Mouse (Mus musculus) liver, adult 2 months (tissue): Measurements from ENCODE around the gene Nrp1. TPM values are rescaled to one million over a fixed set of nuclear protein-coding genes. Genes with fewer than 3 reads are reported as not detected.

Experiments used
- DNase-seq: peaks from one replicate; pipeline ENCODE4 v3.0.0-alpha.2; 2011; ENCODE audit warnings: low read depth, low spot score; ENCODE audit errors: extremely low read depth
- H3K27ac ChIP-seq: fragments of 200-500 bp; replicated peaks from 2 replicates; pipeline ENCODE4 v1.5.1; 2012; ENCODE audit warnings: low read depth, mild to moderate bottlenecking, control low read depth, inconsistent platforms, low read length; ENCODE audit not compliant: insufficient read depth
- H3K27me3 ChIP-seq: fragments of 200-500 bp; 2 replicates; pipeline ENCODE4 v1.6.1; 2012; ENCODE audit warnings: mild to moderate bottlenecking, moderate library complexity, low read length, inconsistent platforms; ENCODE audit not compliant: control insufficient read depth, insufficient read depth
- H3K36me3 ChIP-seq: fragments of 200-500 bp; 2 replicates; pipeline ENCODE4 v1.6.1; 2012; ENCODE audit warnings: low read length, inconsistent platforms; ENCODE audit not compliant: control insufficient read depth, insufficient read depth
- H3K4me1 ChIP-seq: fragments of 200-500 bp; 2 replicates; pipeline ENCODE4 v1.6.1; 2011; ENCODE audit warnings: low read length; ENCODE audit not compliant: control insufficient read depth, insufficient read depth
- H3K4me3 ChIP-seq: fragments of 200-500 bp; 2 replicates; pipeline ENCODE4 v1.5.1; 2011; ENCODE audit warnings: low read depth, mild to moderate bottlenecking, control low read depth, low read length, moderate library complexity; ENCODE audit not compliant: insufficient read depth
- H3K79me2 ChIP-seq: fragments of 200-500 bp; 2 replicates; pipeline ENCODE4 v1.6.1; 2012; ENCODE audit warnings: inconsistent platforms, mild to moderate bottlenecking, low read length, moderate library complexity; ENCODE audit not compliant: control insufficient read depth, insufficient read depth
- H3K9ac ChIP-seq: fragments of 200-500 bp; 2 replicates; pipeline ENCODE4 v1.6.1; 2012; ENCODE audit warnings: low read depth, mild to moderate bottlenecking, control low read depth, inconsistent platforms, low read length
- CTCF ChIP-seq: fragments of 200-500 bp; IDR thresholded peaks from 2 replicates; pipeline ENCODE4 v1.5.1; 2011; ENCODE audit warnings: low read depth, low read length, control low read depth
- POLR2A ChIP-seq: fragments of 200-500 bp; IDR thresholded peaks from 2 replicates; pipeline ENCODE4 v1.6.1; 2011; ENCODE audit warnings: low read length, control low read depth; ENCODE audit not compliant: insufficient read depth; ENCODE audit errors: extremely low read depth
- WGBS: fragments of 180-500 bp; shearing (Covaris S2); methylation state at CpG from one replicate; pipeline ENCODE4 v1.1.7; 2018; 5-methylcytosine and 5-hydroxymethylcytosine counted together
- polyA plus RNA-seq: library from polyadenylated mRNA; depleted of rRNA; stranded (reverse); fragments of >200 nt; gene quantifications from 2 replicates; pipeline ENCODE4 v1.2.3, GENCODE M21; 2012
- total RNA-seq: library from RNA; depleted of rRNA; stranded (reverse); fragments of >200 nt; gene quantifications from 2 replicates; pipeline ENCODE4 v1.2.3, GENCODE M21; 2014

Nrp1 gene
- total and polyA plus RNA-seq, 2 experiments: 22.2 to 54.1 TPM

GRCm38 (mm10) chr8:128359521-128360318, 1.3 kb downstream of the Nrp1 start:
- Histone ChIP-seq H3K27ac (peak overlapping the region; percentile 77), H3K79me2 (peaks cover 4% of the 10 kb centered on the region; the same call in 1 of the 2 replicates), H3K9ac (peak overlapping the region; percentile 81), H3K4me3 (peak overlapping the region; percentile 70), H3K4me1 (peaks cover 11% of the 10 kb centered on the region), H3K27me3 (no peaks in the 10 kb centered on the region), H3K36me3 (peaks cover 13% of the 10 kb centered on the region; the same call in 1 of the 2 replicates)
- TF ChIP-seq CTCF (no peak), POLR2A (0 out of 2 replicates have a peak, but pooled peaks have one; percentile 4)
- DNase-seq: peak; percentile 58
- under 1% methylated on average over 40 of the region's 40 CpGs for WGBS

GRCm38 (mm10) chr8:128361343-128361870, 3.0 kb downstream of the Nrp1 start:
- Histone ChIP-seq H3K79me2 (peaks cover 15% of the 10 kb centered on the region; the same call in 1 of the 2 replicates), H3K9ac (no peak overlapping the region; the same call in 1 of the 2 replicates), H3K4me1 (peaks cover 11% of the 10 kb centered on the region; the same call in 1 of the 2 replicates), H3K36me3 (peaks cover 25% of the 10 kb centered on the region), H3K27me3 (no peaks in the 10 kb centered on the region), H3K4me3 (peak overlapping the region; percentile 34; the same call in 1 of the 2 replicates), H3K27ac (no peak overlapping the region)
- no peak for TF ChIP-seq POLR2A
- TF ChIP-seq CTCF: no peak
- DNase-seq: no peak
- 46% methylated on average over 5 of the region's 5 CpGs for WGBS

GRCm38 (mm10) chr8:128362940-128363595, 4.7 kb downstream of the Nrp1 start:
- Histone ChIP-seq H3K27ac (no peak overlapping the region), H3K4me3 (peak overlapping the region; percentile 10; the same call in 1 of the 2 replicates), H3K36me3 (peaks cover 34% of the 10 kb centered on the region), H3K27me3 (no peaks in the 10 kb centered on the region), H3K4me1 (peaks cover 12% of the 10 kb centered on the region; the same call in 1 of the 2 replicates), H3K9ac (no peak overlapping the region), H3K79me2 (peaks cover 15% of the 10 kb centered on the region; the same call in 1 of the 2 replicates)
- 7% methylated on average over 11 of the region's 11 CpGs for WGBS
- TF ChIP-seq POLR2A (no peak), CTCF (peak; percentile 71)
- peak; percentile 73 for DNase-seq

- no peak for TF ChIP-seq POLR2A
- TF ChIP-seq CTCF: no peak
- H3K27me3 ChIP-seq: no peaks in the 10 kb centered on the region
- no peak overlapping the region for H3K4me3 ChIP-seq
- H3K36me3 ChIP-seq: peaks cover 68% of the 10 kb centered on the region
- H3K4me1 ChIP-seq: peaks cover 17% of the 10 kb centered on the region
- no peak for DNase-seq
- no peak overlapping the region for H3K9ac ChIP-seq
- WGBS: 66% methylated on average over 4 of the region's 4 CpGs
- peaks cover 38% of the 10 kb centered on the region for H3K79me2 ChIP-seq
- H3K27ac ChIP-seq: no peak overlapping the region
These were observed 12.1 kb downstream of the Nrp1 start for GRCm38 (mm10) chr8:128370496-128370895.

- no peak overlapping the region for H3K9ac ChIP-seq
- peaks cover 37% of the 10 kb centered on the region for H3K79me2 ChIP-seq
- H3K27me3 ChIP-seq: no peaks in the 10 kb centered on the region
- no peak for TF ChIP-seq CTCF
- TF ChIP-seq POLR2A: no peak
- no peak for DNase-seq
- H3K4me1 ChIP-seq: peaks cover 16% of the 10 kb centered on the region
- WGBS: 84% methylated on average over 6 of the region's 6 CpGs
- H3K4me3 ChIP-seq: no peak overlapping the region
- H3K27ac ChIP-seq: no peak overlapping the region
- peaks cover 67% of the 10 kb centered on the region for H3K36me3 ChIP-seq
These were observed 12.6 kb downstream of the Nrp1 start for GRCm38 (mm10) chr8:128371026-128371425.
